Mouse (Mus musculus) kidney, embryonic 15.5 days (tissue): ENCODE measurements at regions not wholly inside any gene's neighbourhood (a gene's known extent, or its start where the extent isn't known, plus 50 kb on each side); places are given as distances from the start of the nearest gene placed in this dataset.

ENCODE experiments used
- ATAC-seq: fragments of 200-750 bp; cut with Nextera tagmentation; replicated peaks from 2 replicates; pipeline ENCODE4 v1.8.0; 2017; ENCODE audit warnings: moderate TSS enrichment; ENCODE audit not compliant: low FRiP score
- H3K27ac ChIP-seq: fragments of 300-500 bp; sonication (generic); 2 replicates; pipeline ENCODE4 v1.5.1; 2015; ENCODE audit warnings: mild to moderate bottlenecking, inconsistent platforms
- H3K27me3 ChIP-seq: fragments of 300-500 bp; sonication (generic); 2 replicates; pipeline ENCODE4 v1.6.1; 2015; ENCODE audit warnings: inconsistent platforms
- H3K36me3 ChIP-seq: fragments of 300-500 bp; sonication (generic); 2 replicates; pipeline ENCODE4 v1.6.1; 2015; ENCODE audit warnings: inconsistent platforms
- H3K4me1 ChIP-seq: fragments of 300-500 bp; sonication (generic); 2 replicates; pipeline ENCODE4 v1.6.1; 2015; ENCODE audit warnings: inconsistent platforms
- H3K4me2 ChIP-seq: fragments of 300-500 bp; sonication (generic); 2 replicates; pipeline ENCODE4 v1.6.1; 2015; ENCODE audit warnings: moderate library complexity, mild to moderate bottlenecking, inconsistent platforms
- H3K4me3 ChIP-seq: fragments of 300-500 bp; sonication (generic); replicated peaks from 2 replicates; pipeline ENCODE4 v1.5.1; 2015; ENCODE audit warnings: mild to moderate bottlenecking, inconsistent platforms
- H3K9ac ChIP-seq: fragments of 300-500 bp; sonication (generic); 2 replicates; pipeline ENCODE4 v1.6.1; 2015; ENCODE audit warnings: mild to moderate bottlenecking, inconsistent platforms
- H3K9me3 ChIP-seq: fragments of 300-500 bp; sonication (generic); replicated peaks from 2 replicates; pipeline ENCODE4 v1.6.1; 2016; ENCODE audit warnings: inconsistent platforms
- WGBS: fragments of 180-500 bp; shearing (Covaris S2); methylation state at CpG from one replicate; pipeline ENCODE4 v1.1.7; 2015; ENCODE audit warnings: mixed read lengths; 5-methylcytosine and 5-hydroxymethylcytosine counted together

DNA sequence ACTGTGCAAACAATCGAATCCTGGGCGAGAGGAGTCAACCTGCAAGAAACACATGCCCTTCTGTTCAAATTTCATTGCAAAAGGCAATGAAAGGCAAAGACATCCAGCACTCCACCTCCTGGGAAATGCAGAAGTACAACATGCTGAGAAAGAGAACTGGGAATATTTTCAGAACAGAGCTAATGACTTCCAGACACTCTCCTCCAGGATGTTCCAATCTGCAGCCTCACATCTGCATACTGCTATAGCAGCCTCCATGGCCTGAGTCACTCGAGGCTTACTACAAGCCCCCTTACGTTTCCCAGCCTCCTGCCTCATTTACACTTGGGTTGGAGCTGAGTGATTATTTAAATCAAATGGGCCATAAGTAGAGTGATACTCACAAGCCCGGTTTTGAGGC, 58.9 kb upstream of the Dcbld2 start:
- Histone ChIP-seq H3K27ac (no peak overlapping the region), H3K27me3 (no peaks in the 10 kb centered on the region), H3K4me1 (no peaks in the 10 kb centered on the region), H3K4me3 (no peak overlapping the region), H3K9me3 (no peaks in the 10 kb centered on the region), H3K4me2 (no peak overlapping the region), H3K9ac (no peak overlapping the region), H3K36me3 (no peaks in the 10 kb centered on the region)
- no peak for ATAC-seq
- 53% methylated on average over 5 of the region's 5 CpGs for whole genome bisulfite sequencing

DNA sequence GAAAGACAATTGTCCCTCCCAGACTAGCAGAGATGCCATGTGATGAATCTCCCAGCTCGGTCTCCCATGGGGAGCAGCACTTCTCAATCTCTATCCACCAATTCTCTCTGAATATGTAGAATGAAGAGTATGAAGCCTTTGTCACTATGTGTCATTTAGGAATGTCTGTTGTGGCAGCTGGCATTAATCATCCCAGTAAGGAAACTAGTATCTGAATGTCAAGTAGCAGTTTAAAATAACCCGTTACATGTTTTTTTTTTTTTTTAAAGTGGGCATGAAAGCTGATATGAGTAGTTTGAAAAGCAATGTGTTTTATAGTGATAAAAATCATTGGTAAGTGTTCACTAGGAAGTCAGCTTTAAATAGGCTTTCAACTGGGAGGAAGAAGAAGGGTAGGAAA, 58.4 kb upstream of the Dcbld2 start:
- Histone ChIP-seq H3K27me3 (no peaks in the 10 kb centered on the region), H3K9me3 (no peaks in the 10 kb centered on the region), H3K27ac (no peak overlapping the region), H3K4me3 (no peak overlapping the region), H3K36me3 (no peaks in the 10 kb centered on the region), H3K4me1 (no peaks in the 10 kb centered on the region), H3K4me2 (no peak overlapping the region), H3K9ac (no peak overlapping the region)
- ATAC-seq: no peak
- 68% methylated on average over 2 of the region's 2 CpGs for WGBS

DNA sequence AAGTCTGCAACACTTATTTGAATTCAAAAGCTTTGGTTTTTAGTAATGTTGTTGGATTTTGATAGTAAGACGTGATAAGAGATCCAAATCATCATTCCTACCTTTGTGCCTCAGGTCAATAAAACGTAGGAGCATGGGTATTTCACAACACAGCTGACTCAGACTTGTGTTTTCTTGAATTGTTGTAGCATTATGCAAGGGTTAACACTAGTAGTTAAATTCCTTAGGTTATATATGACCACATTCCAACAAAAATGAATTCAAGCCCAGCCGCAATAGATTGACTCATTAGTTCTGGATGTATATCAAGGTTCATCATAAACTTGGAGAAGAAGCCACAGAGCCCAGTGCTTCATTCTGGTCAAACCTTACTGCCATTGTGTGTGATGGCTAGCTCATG, 56.1 kb upstream of the Dcbld2 start:
- no peaks in the 10 kb centered on the region for H3K36me3 ChIP-seq
- no peak overlapping the region for H3K27ac ChIP-seq
- no peaks in the 10 kb centered on the region for H3K9me3 ChIP-seq
- 81% methylated on average over 3 of the region's 3 CpGs for WGBS
- no peaks in the 10 kb centered on the region for H3K4me1 ChIP-seq
- H3K9ac ChIP-seq: no peak overlapping the region
- H3K4me2 ChIP-seq: no peak overlapping the region
- no peak for ATAC-seq
- no peak overlapping the region for H3K4me3 ChIP-seq
- no peaks in the 10 kb centered on the region for H3K27me3 ChIP-seq

DNA sequence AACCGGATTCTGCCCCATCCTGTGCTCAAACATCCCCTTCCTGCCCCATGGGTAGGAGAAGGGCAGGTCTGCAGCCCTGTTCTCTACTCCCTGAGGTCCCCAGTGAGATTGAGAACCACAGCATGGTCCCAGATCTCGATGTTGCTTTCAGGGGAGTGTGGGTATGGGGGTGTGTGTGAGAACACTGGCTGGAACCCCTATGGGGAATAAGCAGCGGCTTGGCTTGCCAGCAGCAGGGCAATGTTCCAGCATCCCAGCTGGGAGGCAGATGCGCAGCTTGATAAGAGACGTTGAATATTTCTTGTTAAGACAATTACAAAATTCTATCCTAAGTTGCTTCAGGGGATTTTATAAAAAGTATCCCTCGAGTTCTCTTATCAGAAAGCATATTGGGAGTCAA, 53.7 kb upstream of the Dcbld2 start:
- no peak overlapping the region for H3K27ac ChIP-seq
- no peaks in the 10 kb centered on the region for H3K36me3 ChIP-seq
- H3K4me1 ChIP-seq: no peaks in the 10 kb centered on the region
- no peak overlapping the region for H3K9ac ChIP-seq
- WGBS: 69% methylated on average over 6 of the region's 6 CpGs
- no peaks in the 10 kb centered on the region for H3K9me3 ChIP-seq
- no peak overlapping the region for H3K4me2 ChIP-seq
- ATAC-seq: no peak
- H3K4me3 ChIP-seq: no peak overlapping the region
- H3K27me3 ChIP-seq: no peaks in the 10 kb centered on the region
